Mouse (Mus musculus): ENCODE measurements at regions not wholly inside any gene's neighbourhood (a gene's known extent, or its start where the extent isn't known, plus 50 kb on each side); places are given as distances from the start of the nearest gene placed in this dataset.
"Not testable (repeated sequence)": the region's sequence is repeated elsewhere in the genome, so short reads cannot be mapped to it uniquely, and the experiment has no call there.

DNA sequence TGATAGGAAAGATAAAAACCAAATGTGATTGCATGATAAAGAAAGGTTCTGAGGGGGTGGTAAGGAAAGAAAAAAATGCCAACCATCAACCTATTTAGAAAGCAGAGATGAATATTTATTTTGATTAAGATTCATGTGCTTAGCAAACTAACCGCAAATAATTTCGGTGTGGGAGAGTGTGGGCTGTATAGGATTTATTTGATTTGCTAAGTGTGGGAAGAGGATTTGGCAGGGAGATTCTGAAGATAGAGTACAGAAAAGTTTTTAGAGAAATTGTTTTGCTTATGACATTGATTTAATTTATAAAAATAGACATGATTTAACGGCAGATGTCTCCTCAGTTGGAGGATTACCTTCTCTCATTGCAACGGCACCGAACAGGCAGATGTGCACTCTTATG is 250.3 kb downstream of the Pros1 start:
- DNase-seq, result no peak

DNA sequence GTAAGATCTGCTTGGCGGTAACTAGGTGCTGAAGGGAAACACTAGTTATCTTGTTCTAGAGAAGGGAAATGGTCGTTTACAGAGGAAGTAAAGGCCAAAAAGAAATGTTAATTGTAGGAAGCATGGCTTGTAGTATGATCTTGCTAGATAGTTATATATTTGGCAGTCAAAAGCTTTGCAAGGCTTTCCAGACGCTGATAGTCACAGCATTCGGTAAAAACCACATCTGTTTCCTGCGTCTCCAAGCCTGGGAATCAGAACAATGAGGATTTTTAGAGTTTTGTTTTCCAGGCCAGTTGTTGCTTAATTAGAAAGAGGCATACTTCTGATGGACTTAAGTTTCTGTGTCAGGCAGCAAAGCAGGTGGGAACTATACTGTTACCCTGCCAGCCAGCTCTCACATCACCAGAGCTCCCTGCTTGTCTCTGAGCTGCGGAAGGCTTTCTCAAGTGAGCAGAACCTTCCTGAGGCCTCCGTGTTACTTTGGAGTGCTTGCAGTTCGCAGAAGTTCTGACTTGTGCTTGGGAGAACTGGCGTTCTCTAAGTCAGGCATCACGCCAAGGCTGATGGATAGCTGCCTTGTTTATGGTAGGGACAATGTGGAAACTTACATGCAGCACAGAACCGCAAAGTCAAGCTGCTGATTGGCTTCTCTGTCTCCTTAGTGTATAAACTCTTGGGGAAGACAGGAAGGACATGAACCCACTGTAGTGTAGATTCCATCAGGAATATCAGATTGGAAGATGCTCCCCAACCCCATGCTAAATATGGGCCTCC is 251.0 kb downstream of the Pros1 start:
- DNase-seq, result no peak

DNA sequence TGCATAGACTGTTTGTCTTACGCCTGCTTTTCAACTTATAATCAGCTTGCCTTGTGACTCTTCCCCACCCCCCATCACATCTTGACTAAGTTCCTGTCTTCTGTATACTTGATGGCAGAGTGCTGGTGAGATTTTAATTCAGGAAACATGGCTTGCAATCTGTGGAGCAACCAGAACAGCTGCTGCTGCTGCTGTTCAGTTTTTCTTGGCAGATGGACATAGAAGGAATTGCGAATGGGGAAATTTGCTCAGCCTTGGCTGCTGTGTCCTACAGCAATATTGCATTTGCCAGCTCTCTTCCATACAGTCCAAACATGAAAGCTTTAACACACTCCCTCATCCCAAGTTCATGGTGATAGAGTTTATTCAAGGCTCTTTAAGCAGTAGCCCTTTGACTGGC is 262.3 kb downstream of the Pros1 start:
- no peak for DNase-seq

DNA sequence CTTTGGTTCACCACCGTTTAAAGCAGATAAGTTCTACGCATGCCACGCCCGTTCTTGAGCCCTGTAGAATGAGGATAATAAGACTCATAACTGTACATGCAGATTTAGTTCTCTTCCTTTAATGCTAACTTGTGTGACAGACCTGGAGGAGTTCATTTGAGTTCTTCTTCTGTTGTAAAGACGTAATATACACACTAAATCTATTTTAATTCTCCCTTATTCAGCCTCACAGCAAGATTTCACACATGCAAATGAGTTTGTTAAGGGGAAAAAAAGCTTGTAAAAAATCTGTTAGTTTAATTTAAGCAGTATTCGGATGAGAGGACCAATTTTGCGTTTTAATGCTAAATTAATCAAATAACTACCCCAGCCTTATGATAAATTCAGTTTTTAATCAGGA is 264.6 kb downstream of the Pros1 start:
- no peak for DNase-seq

DNA sequence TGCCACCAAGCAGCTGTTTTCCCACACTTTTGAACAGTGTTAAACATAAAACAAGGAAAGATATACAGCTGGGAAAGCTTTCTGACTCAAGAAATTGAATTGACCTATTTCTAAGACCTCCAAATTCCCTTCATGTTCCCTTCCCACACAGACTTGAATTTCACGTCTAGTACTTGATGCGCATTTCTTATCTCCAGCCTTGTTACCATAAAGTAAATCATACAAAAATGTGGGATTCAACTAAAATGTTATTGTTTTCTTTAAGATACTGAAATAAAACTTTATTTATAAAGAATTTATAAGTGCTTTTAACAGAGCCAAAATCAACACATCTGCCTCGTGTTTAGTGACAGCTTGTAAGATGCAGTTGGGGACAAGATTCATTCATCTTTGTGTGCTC is 289.7 kb downstream of the Pros1 start:
- no peak for DNase-seq

DNA sequence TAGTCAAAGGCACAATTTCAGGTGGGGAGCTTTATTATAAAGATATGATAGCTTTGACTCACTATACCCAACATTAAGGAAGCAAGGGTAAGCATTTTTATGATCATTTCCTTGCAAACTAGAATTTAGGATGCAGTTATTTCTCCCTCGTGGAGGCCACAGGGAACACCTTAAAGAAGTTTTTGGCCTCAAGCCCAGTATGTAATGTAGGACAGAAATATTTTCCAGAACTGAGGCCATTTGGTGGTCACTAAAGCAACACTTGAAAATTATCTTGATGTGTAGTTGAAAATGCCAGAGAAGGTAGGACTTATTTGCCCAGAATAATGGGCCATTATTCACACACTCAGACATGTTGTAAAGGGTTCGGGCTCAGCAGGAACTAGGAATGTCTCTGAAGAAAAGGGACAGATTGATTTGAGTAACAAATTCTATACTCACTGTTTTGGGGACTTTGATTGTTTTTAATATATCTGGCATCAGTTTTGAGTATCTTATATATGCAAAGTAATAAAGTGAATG is 301.3 kb downstream of the Pros1 start:
- no peak for DNase-seq

DNA sequence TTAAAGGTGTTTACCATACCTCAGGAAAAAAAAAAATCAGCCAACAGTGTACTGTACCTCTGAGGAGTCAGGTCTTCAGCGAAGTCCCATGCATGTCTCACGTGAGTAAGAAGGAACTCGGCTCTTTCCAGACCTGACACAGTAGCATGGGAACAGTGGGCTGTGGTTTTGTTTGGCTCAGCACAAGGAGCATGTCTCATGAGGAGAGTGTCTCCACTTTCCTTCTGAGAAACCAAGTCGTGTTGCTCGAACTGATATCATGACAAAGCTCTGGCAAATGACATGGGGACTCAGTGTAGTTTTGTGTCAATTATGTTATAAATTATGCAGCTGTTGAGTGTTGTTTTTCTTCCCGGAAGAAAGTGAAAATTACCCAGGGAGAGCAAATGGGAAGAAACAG is 316.0 kb downstream of the Pros1 start:
- DNase-seq, result no peak

DNA sequence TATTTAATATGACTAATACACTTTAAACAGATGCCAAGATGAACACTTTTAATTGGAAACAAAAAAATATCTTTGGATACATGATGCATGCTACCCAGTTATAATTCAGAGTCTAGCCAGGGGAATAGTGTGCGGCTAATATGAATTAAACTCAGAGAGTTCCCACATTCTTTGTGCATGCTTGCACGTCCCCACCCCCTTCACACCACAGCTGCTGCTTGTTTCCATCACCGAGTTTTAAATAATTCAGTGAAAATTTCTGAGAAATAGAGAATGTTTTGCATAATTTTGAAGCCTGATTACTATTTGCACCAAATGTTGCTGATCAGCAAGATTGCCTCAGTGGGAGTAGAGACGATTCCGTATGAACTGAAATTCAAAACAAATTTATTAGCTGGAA is 325.1 kb downstream of the Pros1 start:
- DNase-seq, result no peak

DNA sequence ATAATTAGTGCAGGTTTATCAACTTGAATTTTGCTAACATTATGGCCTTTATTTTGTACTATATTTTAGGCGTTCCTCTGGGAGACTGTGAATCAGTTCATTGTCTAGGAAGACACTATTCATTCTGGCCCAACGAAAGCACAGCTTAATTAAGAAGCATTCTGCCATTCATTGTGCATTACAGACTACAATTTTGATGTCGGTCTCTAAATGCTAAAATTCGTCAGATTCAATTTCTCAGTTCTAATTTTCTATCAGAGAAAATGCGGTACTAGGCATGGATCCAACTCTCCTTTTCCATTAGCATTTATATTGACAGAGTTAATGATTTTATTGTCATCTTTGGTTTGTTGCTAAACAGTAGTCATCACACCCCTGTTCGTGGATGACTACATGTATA is 337.1 kb downstream of the Pros1 start:
- DNase-seq, result no peak

DNA sequence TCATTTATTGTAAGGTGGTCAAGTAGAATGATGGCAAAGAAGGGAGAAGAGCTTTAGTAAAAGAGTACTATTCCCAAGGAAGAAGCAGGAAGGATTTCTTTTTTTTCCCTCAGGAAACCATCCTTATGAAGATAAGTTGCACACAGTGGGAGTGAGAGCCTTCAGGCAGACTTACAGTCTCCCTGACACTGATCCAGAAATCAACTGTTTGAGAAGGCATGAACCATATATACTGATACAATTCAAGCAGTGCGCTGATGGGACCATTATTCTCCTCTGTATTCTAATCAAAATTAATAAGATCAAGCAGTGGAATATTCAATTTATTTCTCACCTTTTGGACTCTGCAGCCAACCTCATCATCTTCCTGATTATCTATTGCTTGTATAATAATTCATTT is 337.5 kb downstream of the Pros1 start:
- no peak for DNase-seq

DNA sequence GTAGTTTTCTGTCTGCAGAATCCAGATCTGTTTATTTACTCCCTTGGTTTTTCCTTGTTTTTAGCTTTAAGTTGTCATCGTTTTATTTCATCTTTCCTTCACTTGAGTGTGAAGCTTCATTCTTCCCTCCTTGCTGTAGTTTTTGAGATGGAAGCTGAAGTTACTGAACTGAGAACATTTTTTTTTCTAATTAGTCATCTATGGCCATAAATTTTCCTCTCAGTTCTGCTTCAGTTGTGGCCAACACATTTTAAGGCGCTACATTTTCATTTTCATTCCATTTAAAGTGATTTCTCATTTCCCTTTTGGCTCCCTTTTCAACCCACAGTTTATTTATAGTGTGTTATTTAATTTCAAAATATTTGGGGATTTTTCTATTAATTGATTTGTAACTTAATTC is 340.5 kb downstream of the Pros1 start:
- DNase-seq, result no peak

DNA sequence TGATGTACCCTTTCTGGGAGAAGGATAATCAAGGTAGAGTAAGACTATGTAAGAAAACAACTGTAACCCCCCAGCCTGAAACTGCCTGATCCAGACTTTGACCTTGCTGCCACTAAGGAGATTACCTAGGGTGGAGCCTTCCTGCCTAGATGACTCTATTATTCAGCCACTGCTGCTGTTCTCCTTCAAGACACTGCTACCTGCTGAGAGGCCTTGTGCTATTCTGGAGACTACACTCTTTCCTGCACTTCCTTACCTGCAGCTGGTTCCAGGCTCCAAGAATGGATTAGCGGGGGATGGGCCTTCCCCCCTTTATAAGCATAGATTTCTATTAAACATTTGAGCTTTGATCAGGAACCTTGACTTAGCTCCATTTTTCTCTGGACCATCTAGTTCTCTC is 359.4 kb downstream of the Pros1 start:
- not testable (repeated sequence) for DNase-seq

DNA sequence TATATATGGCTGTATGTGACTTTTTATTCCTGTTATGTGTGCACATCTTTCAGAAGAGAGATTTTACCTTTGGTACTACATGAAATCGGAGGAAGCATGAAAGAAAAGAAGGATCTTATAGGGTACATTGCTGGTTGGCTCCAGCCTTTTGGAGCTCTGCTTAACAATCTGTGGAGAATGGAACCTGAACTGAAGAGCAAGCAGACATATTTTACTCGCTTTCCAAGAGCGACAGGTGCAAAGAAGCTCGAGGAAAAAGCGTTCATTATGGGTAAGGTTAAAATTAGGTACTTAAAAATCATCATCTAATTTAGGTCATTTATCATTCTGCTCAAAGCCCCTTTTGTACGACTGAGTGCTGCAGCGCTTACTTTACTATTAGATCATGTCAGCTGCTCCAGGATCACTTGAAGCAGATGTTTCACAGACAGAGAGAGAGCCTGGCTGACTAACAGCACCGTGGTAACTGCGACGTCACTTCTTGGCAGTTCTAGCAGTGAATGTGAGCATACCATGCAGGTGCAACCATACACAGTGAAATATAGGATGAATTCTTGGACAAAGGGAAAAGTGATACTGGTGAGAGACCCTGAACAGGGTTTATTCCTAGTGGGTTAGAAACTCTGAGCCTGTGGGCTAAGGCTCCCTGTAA is 366.2 kb downstream of the Pros1 start:
- no peak for DNase-seq

DNA sequence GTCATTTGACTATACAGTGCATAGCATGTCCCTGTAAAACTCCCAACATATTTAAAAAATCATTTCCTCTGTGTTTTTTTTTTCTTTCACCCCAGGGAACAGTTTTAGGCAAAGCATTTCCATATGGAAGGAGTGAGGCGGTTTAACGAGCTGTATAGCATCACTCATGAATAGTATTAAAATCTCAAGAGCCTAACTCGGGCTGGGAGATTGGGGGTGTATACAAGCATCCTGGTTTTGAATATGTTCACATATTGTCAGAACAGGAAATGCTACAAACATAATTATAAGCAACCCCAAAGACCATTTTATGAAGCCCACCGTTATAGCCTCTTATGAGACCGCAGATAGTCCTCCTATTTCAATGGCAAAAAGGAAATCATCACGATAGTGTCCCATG is 370.5 kb downstream of the Pros1 start:
- DNase-seq, result no peak

DNA sequence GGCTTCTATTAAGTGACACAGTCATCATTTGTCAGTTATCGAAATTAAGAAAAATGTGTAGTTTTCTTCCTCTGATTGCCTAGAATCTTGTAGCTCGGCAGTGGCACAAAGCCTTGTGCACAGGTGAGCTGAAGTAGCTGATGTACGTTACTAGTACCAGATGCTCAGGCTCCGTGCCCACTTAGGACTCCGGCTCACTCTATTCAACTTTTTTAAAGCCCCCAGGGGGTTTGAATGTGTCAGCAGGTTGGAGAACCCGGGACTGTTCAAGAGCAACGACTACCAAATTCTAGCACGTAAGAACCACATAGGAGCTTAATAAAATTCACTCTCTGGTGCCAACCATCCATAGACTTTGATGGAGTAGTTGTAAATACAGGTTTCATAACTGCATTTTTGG is 371.0 kb downstream of the Pros1 start:
- no peak for DNase-seq

DNA sequence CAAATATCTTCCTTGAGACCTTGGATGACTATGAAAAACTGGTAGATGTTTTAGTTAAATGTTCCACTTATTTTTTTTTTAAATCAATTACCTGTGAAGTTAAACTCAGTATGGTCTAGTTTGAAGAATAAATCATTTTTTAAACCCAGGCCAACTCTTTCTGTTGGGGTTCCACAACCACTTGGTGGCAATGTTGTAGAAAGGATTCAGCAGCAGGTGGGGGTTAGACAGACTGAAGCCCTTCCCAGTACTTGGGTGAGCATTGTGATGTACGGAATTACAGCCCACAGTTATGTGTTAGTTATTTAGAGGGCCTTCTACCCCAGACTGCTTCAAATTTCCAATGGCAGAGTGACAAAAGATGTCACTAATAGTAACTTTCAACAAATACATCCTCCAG is 375.0 kb downstream of the Pros1 start:
- no peak for DNase-seq

DNA sequence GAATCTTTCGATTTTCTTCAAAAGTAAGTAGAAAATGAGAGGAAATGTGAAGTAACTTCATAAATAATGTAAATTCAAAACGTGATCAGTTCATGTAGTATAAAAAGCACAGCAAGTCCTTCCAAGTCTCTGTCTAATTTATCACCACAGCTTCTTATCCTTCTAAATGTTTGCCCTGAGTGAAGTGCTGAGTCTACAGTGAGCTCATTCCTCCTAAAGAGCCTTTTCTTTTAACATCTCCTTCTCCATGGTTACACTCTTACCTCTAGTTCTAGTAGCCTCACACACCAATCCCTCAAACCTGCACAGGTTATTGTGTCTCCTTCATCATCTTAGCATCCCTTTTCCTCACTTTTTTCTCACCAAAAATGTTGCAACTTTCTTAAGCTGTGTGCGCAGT is 375.5 kb downstream of the Pros1 start:
- DNase-seq, result no peak

DNA sequence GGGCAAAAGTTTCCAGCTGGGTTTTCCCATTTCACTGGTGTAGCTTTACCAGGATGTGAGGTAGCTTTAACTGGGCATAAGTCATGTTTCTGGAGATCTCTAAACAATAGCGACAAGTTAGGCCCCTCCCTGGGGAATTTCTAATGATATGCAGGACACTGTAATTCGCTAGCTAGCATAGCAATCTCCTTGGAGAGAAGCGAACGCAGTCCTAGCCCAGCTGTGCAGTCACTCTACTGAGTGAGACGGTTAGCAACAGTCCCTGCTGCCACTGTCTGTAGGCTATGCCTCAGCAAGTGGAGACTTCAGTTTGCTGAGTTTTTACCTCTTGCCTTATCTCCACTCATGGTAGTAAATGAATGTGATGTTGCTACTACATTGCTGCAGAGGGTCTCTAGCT is 416.1 kb downstream of the Pros1 start:
- DNase-seq, result no peak

DNA sequence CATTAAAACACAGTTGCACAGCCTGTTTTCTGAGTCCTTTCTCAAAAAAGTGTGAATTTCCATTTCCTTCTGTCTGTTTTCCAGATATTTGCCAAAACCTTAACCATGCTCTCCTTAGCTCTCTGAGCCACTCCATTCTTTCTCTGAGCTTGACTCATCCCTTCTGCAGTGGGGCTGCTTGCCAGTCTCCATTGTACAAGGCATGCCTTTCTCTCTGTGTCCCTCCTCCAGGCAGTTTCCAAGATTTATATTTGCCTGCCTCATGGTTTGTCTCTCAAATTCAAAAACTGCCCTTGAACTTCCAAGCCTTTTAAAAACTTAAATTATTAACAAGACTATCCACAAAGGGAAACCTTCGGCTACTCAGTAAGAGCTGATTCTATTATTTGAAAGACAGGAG is 423.4 kb downstream of the Pros1 start:
- peak; percentile 10 for DNase-seq

DNA sequence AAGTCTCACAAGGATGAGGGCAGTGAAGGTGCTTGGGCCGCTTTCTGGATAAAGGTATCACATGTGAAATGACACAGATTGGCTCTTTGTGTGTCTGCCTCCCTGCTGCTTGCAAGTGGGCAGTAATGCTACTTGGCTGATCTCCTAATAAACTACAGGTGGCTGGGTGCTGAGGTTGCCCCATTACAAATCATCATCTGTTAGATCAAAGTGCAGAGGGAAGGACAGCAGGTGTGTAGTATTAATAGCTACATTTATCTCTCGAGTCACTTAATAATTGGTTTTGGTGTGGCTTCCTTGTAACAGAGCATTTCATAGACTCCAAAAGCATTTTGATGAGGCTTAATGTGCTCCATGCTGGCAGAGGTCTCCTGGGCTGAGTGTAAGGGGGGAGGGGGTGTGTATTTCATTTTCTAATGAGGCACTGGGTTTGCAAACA is 424.2 kb downstream of the Pros1 start:
- no peak for DNase-seq

DNA sequence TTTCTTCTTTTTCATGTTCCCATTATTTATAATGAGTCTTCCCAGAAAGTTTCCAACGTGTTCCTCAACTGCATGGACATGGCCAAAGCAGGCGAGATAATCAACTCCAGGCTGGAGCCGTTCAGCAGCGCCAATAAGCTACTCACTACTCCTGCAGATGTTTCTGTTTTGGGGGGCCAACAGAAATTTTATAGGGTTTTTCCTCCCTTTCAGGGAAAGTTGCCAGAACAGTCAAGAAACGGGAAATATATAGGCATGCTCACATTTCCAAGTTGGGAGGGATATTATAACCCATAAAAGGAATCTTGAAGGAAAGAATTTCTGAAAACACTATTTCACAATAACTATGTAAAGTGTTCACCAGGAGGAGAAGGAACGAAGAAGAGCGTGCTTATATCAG is 433.5 kb downstream of the Pros1 start:
- no peak for DNase-seq

DNA sequence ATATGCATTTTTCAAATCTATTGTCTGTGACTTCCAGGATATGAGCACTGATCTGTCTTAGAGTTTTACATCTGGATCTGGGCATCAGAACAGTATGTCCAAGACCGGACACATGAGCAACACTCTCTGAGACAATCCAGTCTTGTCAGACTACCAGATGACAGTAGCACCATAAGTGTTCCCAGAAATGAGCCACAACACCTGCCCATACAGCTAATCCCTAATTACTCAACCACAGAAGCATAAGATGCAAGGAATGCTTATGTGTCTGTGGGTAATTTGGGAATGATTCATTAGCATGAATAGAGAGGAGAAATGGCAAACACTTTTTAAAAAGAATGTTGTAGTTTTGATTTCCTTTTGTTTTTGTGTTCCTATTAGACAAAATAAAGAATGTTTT is 457.6 kb downstream of the Pros1 start:
- no peak for DNase-seq

DNA sequence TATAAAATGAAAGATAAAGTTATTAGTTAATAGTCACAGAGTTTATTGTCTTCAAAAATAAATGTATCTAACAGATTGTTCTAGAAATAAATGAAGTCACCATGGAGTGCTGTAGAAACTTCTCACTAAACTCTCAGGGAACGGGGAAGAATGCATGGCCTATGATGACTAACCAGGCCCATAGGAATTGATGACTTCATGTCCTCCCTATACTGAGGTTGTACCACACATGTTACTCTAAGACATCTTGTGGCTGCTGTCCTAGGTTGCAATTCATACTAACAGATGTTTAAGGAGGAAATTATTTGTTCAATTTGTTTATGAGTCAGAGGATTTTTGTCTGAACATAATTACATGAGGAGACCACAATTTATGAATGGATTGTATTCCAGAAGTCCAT is 459.4 kb downstream of the Pros1 start:
- DNase-seq, result no peak

DNA sequence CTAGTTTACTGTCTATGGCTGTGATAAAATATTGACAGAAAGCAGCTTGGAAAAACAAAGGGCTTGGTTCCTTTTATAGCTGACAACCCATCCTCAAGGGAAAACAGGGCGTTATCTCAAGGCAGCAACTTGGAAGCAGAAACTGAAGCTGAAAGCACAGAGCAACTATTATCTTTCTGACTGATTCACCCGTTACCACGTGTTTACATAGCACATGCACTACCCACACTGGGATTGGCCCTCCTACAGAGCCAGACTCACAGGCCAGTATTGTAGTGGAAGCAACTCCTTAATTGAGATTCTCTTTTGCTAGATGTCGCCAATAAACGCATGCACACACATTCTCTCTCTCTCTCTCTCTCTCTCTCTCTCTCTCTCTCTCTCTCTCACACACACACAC is 465.5 kb downstream of the Pros1 start:
- DNase-seq, result no peak

Data from adrenal gland, postnatal 10 days (tissue).